Mouse (Mus musculus): ENCODE measurements around the gene Psen1.

Gene Psen1

GRCm38 (mm10) chr12:83687934-83688315 lies at the start of gene Psen1:
TSS of gene Psen1 (plus strand) at chr12:83688152.
- peak; percentile 60 for DNase-seq (ENCODE audit: extremely low spot score, low read depth, low spot score)

- DNase-seq (ENCODE audit: extremely low spot score, low read depth, low spot score), result no peak
These were observed 46.7 kb upstream of the Psen1 start for GRCm38 (mm10) chr12:83641233-83641632.

GRCm38 (mm10) chr12:83643116-83643515 lies 44.8 kb upstream of the Psen1 start:
- DNase-seq (ENCODE audit: extremely low spot score, low read depth, low spot score), result no peak

GRCm38 (mm10) chr12:83650346-83650745 lies 37.6 kb upstream of the Psen1 start:
- DNase-seq (ENCODE audit: extremely low spot score, low read depth, low spot score), result no peak

GRCm38 (mm10) chr12:83651414-83651813 lies 36.5 kb upstream of the Psen1 start:
- DNase-seq (ENCODE audit: extremely low spot score, low read depth, low spot score), result no peak

- no peak for DNase-seq (ENCODE audit: extremely low spot score, low read depth, low spot score)
These were observed 2.5 kb upstream of the Psen1 start for GRCm38 (mm10) chr12:83685466-83685865.

GRCm38 (mm10) chr12:83686575-83687350 lies 1.2 kb upstream of the Psen1 start:
- no peak for DNase-seq (ENCODE audit: extremely low spot score, low read depth, low spot score)

- DNase-seq (ENCODE audit: extremely low spot score, low read depth, low spot score), result no peak
These were observed 549 bp downstream of the Psen1 start for GRCm38 (mm10) chr12:83688316-83689086.

- DNase-seq (ENCODE audit: extremely low spot score, low read depth, low spot score), result no peak
These were observed 1.1 kb downstream of the Psen1 start for GRCm38 (mm10) chr12:83689087-83689432.

GRCm38 (mm10) chr12:83694011-83694410 lies 6.1 kb downstream of the Psen1 start:
- DNase-seq (ENCODE audit: extremely low spot score, low read depth, low spot score), result no peak

- no peak for DNase-seq (ENCODE audit: extremely low spot score, low read depth, low spot score)
These were observed 6.7 kb downstream of the Psen1 start for GRCm38 (mm10) chr12:83694669-83695068.

GRCm38 (mm10) chr12:83698637-83699036 lies 10.7 kb downstream of the Psen1 start:
- no peak for DNase-seq (ENCODE audit: extremely low spot score, low read depth, low spot score)

GRCm38 (mm10) chr12:83701608-83702007 lies 13.7 kb downstream of the Psen1 start:
- no peak for DNase-seq (ENCODE audit: extremely low spot score, low read depth, low spot score)

GRCm38 (mm10) chr12:83702796-83703195 lies 14.8 kb downstream of the Psen1 start:
- DNase-seq (ENCODE audit: extremely low spot score, low read depth, low spot score), result no peak

- DNase-seq (ENCODE audit: extremely low spot score, low read depth, low spot score), result no peak
These were observed 19.0 kb downstream of the Psen1 start for GRCm38 (mm10) chr12:83706951-83707350.

GRCm38 (mm10) chr12:83708160-83709092 lies 20.5 kb downstream of the Psen1 start:
- no peak for DNase-seq (ENCODE audit: extremely low spot score, low read depth, low spot score)

GRCm38 (mm10) chr12:83709934-83710333 lies 22.0 kb downstream of the Psen1 start:
- no peak for DNase-seq (ENCODE audit: extremely low spot score, low read depth, low spot score)

- peak; percentile 30 for DNase-seq (ENCODE audit: extremely low spot score, low read depth, low spot score)
These were observed 25.8 kb downstream of the Psen1 start for GRCm38 (mm10) chr12:83713749-83714148.

GRCm38 (mm10) chr12:83716416-83717184 lies 28.6 kb downstream of the Psen1 start:
- no peak for DNase-seq (ENCODE audit: extremely low spot score, low read depth, low spot score)

- no peak for DNase-seq (ENCODE audit: extremely low spot score, low read depth, low spot score)
These were observed 31.5 kb downstream of the Psen1 start for GRCm38 (mm10) chr12:83719431-83719830.
